Mouse (Mus musculus): ENCODE results near the gene Fbxl20. TPM values are rescaled to one million over a fixed set of nuclear protein-coding genes. Genes with fewer than 3 reads are reported as not detected.

The Fbxl20 gene
- total and polyA plus RNA-seq, 2 experiments from 2014 or later: 11.9 to 20.9 TPM

DNA sequence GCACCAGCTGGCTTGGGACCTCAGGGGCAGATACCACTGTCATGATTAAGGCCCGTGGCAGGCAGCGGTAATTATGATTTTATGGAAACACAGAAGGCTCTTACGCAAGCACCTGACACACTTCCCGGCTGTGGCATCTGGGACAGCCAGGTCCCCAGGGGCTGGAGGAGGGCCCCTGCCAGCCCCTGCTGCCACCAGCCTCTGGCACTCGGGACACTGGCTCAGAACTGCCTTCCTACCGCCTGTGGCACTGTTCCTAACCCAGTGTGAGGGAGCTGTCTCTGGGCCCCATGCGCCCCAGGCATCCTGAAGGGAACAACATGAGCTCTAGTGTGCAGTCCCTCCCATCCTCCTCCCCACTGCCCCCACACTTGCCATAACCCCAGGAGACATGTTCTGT lies 90.5 kb downstream of the Fbxl20 start:
- no peak overlapping the region for H3K9ac ChIP-seq (replicated peaks; ENCODE audit: low read length)
- WGBS: 35% methylated on average over 7 of the region's 7 CpGs
- H3K4me1 ChIP-seq (ENCODE audit: insufficient read depth, low read length): peaks cover 8% of the 10 kb centered on the region
- peak; percentile 22; the same call in 1 of the 2 replicates for ATAC-seq
- H3K4me2 ChIP-seq (ENCODE audit: low read depth, low read length): no peak overlapping the region
- no peak overlapping the region for H3K4me3 ChIP-seq (ENCODE audit: low read length)
- no peaks in the 10 kb centered on the region for H3K36me3 ChIP-seq (ENCODE audit: insufficient read depth, low read length)
- no peak overlapping the region for H3K27ac ChIP-seq
- no peaks in the 10 kb centered on the region for H3K9me3 ChIP-seq (ENCODE audit: low read length)
- H3K27me3 ChIP-seq (ENCODE audit: insufficient read depth, low read length): no peaks in the 10 kb centered on the region
- DNase-seq (ENCODE audit: low spot score): no peak
- no peak for TF ChIP-seq CTCF (IDR thresholded peaks at IDR 0.05; ENCODE audit: low read depth)

DNA sequence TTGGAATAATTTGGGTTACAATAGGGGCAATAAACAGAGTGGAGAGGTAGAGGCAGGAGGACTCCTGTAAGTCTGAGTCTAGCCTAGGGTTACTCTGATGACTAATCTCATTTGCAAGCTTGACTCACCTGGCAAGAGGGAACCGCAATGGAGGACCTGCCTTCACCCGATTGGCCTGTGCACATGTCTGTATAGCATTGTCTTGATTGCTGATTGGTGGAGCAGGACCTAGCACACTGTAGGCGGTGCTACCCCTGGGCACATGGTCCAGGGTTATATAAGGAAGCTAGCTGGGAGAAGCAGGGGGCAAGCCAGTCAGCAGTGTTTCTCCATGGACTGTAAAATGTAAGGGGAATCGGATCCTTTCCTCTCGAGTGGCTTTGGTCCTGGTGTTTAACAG lies 92.2 kb downstream of the Fbxl20 start:
- DNase-seq (ENCODE audit: low spot score) (no peak), ATAC-seq (peak; percentile 53; the same call in 1 of the 2 replicates)
- 0 out of 2 replicates have a peak, but pooled peaks cover under 1% of the 10 kb centered on the region for H3K27me3 ChIP-seq (ENCODE audit: insufficient read depth, low read length)
- H3K9me3 ChIP-seq (ENCODE audit: low read length): no peaks in the 10 kb centered on the region
- H3K4me1 ChIP-seq (ENCODE audit: insufficient read depth, low read length): peaks cover 8% of the 10 kb centered on the region
- H3K4me3 ChIP-seq (ENCODE audit: low read length): no peak overlapping the region
- H3K36me3 ChIP-seq (ENCODE audit: insufficient read depth, low read length): no peaks in the 10 kb centered on the region
- WGBS: 89% methylated on average over 5 of the region's 5 CpGs
- H3K9ac ChIP-seq (replicated peaks; ENCODE audit: low read length): no peak overlapping the region
- H3K27ac ChIP-seq: no peak overlapping the region
- no peak overlapping the region for H3K4me2 ChIP-seq (ENCODE audit: low read depth, low read length)
- no peak for TF ChIP-seq CTCF (IDR thresholded peaks at IDR 0.05; ENCODE audit: low read depth)

DNA sequence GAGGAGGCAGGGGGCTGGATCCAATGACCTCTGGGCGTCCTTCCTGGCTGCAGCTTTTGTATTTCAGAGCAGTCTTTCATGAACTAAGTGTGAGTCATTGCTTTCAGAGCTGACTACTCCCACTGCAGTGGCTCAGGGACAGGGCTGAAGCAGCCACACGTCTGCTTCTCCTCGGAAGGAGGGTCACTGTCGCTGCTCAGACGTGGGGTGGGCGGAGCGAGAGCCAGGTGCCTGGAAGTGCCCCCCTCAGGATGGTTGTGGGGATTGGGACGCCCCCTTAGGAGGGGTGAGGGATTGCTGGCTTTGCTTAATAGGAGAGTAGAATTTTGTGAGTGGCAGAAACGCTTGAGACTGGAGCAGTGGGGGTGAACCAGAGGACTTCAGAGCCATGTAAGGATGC lies 92.7 kb downstream of the Fbxl20 start:
- H3K9me3 ChIP-seq (ENCODE audit: low read length): no peaks in the 10 kb centered on the region
- H3K4me3 ChIP-seq (ENCODE audit: low read length): no peak overlapping the region
- 0 out of 2 replicates have a peak, but pooled peaks cover 6% of the 10 kb centered on the region for H3K27me3 ChIP-seq (ENCODE audit: insufficient read depth, low read length)
- H3K4me2 ChIP-seq (ENCODE audit: low read depth, low read length): no peak overlapping the region
- DNase-seq (ENCODE audit: low spot score): no peak
- H3K27ac ChIP-seq: no peak overlapping the region
- no peaks in the 10 kb centered on the region for H3K36me3 ChIP-seq (ENCODE audit: insufficient read depth, low read length)
- peaks cover 8% of the 10 kb centered on the region for H3K4me1 ChIP-seq (ENCODE audit: insufficient read depth, low read length)
- 24% methylated on average over 9 of the region's 9 CpGs for WGBS
- TF ChIP-seq CTCF (IDR thresholded peaks at IDR 0.05; ENCODE audit: low read depth): peak; percentile 8; the same call in 1 of the 2 replicates
- ATAC-seq: no peak
- H3K9ac ChIP-seq (replicated peaks; ENCODE audit: low read length): no peak overlapping the region

DNA sequence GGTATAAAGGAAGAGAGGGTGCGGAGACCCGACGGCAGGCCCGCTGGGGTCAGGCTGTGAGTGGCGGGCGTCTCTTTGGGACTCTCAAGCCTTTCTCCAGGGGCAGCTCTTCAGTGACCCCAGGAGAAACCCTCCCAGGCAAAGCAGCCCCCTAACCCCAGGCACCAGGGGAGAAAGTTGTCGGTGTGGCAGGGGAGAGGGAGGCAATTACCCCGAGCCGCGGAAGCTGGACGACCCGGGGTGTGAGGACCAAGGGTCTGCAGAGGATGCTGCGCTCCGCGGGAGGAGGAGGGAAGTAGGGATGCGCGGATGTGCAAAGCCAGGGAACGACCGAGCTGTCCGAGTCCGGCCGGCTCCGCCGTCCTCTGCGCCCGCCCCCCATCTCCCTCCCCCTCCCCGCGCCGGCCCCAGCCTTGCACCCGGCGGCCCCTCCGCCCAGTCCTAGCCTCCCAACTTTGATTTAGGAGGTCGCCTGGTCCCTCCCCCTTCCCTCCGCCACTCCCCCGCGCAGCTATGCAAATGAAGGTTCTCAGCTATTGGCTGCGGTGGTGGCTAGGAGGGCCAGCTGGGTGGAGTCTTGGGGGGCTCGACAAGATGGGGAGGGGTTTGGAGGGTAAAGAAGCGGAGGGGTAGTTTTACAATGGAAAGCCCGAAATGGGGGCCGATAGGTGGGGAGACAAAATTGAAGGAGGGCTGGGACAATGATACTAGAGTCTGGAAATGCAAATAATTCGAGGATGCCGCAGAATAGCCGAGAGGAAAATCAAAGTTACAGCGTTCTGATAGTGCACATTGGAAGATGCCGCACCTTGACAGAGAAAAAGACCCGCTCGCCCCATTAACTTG lies 97.0 kb downstream of the Fbxl20 start, which contains the start of gene Stac2:
Gene Stac2, minus strand, starts transcription at position 474 of the 846 bp plus-strand sequence.
- ATAC-seq (peak; percentile 80), DNase-seq (ENCODE audit: low spot score) (peak; percentile 83)
- Histone ChIP-seq H3K27me3 (ENCODE audit: insufficient read depth, low read length) (peaks cover 12% of the 10 kb centered on the region; the same call in 1 of the 2 replicates), H3K4me2 (ENCODE audit: low read depth, low read length) (peak within 1 kb of the TSS; percentile 68), H3K27ac (no peak within 1 kb of the TSS; the same call in 1 of the 2 replicates), H3K9ac (replicated peaks; ENCODE audit: low read length) (peak within 1 kb of the TSS; percentile 49), H3K4me1 (ENCODE audit: insufficient read depth, low read length) (peaks cover 6% of the 10 kb centered on the region; the same call in 1 of the 2 replicates), H3K9me3 (ENCODE audit: low read length) (no peaks in the 10 kb centered on the region), H3K4me3 (ENCODE audit: low read length) (peak within 1 kb of the TSS; percentile 42), H3K36me3 (ENCODE audit: insufficient read depth, low read length) (no peaks in the 10 kb centered on the region)
- 1% methylated on average over 44 of the region's 48 CpGs for WGBS
- TF ChIP-seq CTCF (IDR thresholded peaks at IDR 0.05; ENCODE audit: low read depth): no peak

DNA sequence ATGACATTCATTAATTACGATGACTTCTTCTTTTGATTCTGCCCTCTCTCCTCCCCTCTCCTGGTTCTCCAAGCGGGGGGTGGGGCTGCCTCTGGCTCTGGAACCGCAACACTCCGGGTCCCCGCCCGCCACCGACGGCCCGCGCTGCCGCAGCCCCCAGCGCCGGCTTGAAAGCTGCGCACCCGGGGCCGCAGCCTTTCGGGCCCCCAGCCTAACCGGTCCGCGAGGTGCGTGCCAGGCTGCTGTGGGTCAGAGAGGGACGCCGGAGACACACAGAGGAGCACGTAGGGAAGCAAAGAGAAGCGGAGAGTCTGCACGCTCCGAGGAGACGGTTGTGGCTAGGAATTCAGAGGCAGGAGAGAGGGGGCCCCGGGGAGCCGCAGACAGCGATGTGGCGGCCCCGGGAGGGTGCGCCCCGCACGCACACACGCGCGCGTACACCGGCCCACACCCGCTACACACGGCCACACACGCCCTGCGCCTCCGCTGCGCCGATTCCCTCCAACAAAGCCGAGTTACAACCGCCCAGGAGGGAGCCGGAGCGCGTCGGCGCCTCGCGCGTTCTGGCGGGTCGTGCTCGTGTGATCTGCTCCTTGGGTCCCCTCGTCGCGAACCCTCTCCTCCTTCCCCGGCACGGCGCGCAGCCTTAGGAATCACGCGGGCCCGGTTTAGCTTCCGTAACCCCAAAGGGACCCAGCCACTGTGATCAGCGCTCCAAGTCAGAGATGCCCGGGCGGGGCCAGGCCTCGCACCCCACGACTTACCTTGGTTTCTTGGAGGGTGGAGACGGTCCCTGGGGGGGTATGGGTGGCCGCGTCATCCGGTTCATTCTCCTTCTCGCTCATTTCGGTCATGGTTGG lies 97.8 kb downstream of the Fbxl20 start:
- Histone ChIP-seq H3K4me1 (ENCODE audit: insufficient read depth, low read length) (peaks cover 6% of the 10 kb centered on the region; the same call in 1 of the 2 replicates), H3K27me3 (ENCODE audit: insufficient read depth, low read length) (peaks cover 12% of the 10 kb centered on the region; the same call in 1 of the 2 replicates), H3K4me3 (ENCODE audit: low read length) (peak overlapping the region; percentile 42), H3K9me3 (ENCODE audit: low read length) (no peaks in the 10 kb centered on the region), H3K36me3 (ENCODE audit: insufficient read depth, low read length) (no peaks in the 10 kb centered on the region), H3K4me2 (ENCODE audit: low read depth, low read length) (peak overlapping the region; percentile 68), H3K9ac (replicated peaks; ENCODE audit: low read length) (peak overlapping the region; percentile 49), H3K27ac (no peak overlapping the region; the same call in 1 of the 2 replicates)
- no peak for TF ChIP-seq CTCF (IDR thresholded peaks at IDR 0.05; ENCODE audit: low read depth)
- DNase-seq (ENCODE audit: low spot score) (peak; percentile 44), ATAC-seq (peak; percentile 24; the same call in 1 of the 2 replicates)
- WGBS: under 1% methylated on average over 83 of the region's 83 CpGs

DNA sequence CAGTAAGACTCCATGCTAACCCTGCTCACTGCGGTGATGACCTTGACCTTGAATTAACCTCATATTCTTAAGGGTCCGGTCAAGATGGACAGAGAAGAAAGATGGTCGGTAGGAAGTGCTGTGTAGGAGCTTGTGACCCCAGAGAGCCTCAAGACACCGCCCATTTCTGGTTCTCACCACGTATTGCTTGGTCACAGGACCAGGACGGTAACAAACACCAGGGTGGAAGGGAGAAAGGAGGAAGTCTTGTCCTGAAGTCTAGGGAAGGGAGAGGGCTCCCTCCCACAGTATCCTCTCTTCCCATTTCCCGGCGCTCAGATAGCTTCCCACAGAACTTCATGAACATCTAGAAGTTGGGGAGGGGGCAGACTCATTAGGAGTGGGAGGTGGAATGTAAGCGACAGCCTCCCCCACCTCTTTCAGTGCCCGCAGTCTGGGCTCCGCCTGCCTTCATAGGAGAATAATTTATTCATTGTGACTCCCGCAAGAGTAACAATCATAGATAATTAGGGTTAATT lies 98.5 kb downstream of the Fbxl20 start:
- Histone ChIP-seq H3K27me3 (ENCODE audit: insufficient read depth, low read length) (peaks cover 12% of the 10 kb centered on the region; the same call in 1 of the 2 replicates), H3K9me3 (ENCODE audit: low read length) (no peaks in the 10 kb centered on the region), H3K36me3 (ENCODE audit: insufficient read depth, low read length) (no peaks in the 10 kb centered on the region), H3K4me1 (ENCODE audit: insufficient read depth, low read length) (peaks cover 6% of the 10 kb centered on the region; the same call in 1 of the 2 replicates), H3K4me2 (ENCODE audit: low read depth, low read length) (peak overlapping the region; percentile 68), H3K9ac (replicated peaks; ENCODE audit: low read length) (peak overlapping the region; percentile 49), H3K27ac (no peak overlapping the region), H3K4me3 (ENCODE audit: low read length) (peak overlapping the region; percentile 42)
- ATAC-seq: no peak
- no peak for TF ChIP-seq CTCF (IDR thresholded peaks at IDR 0.05; ENCODE audit: low read depth)
- 7% methylated on average over 12 of the region's 12 CpGs for WGBS
- DNase-seq (ENCODE audit: low spot score): no peak
